Mouse (Mus musculus) forebrain, embryonic 13.5 days (tissue): Measurements from ENCODE around the gene Atn1. TPM values are rescaled to one million over a fixed set of nuclear protein-coding genes. Genes with fewer than 3 reads are reported as not detected.

ENCODE experiments used
- ATAC-seq: fragments of 200-750 bp; cut with Nextera tagmentation; 2 replicates; pipeline ENCODE4 v1.8.0; 2017
- H3K27ac ChIP-seq: fragments of 300-500 bp; sonication (generic); 2 replicates; pipeline ENCODE4 v1.5.1; 2015; ENCODE audit warnings: inconsistent platforms, mild to moderate bottlenecking, moderate library complexity
- H3K27me3 ChIP-seq: fragments of 300-500 bp; sonication (generic); 2 replicates; pipeline ENCODE4 v1.6.1; 2015; ENCODE audit warnings: mild to moderate bottlenecking, inconsistent platforms
- H3K36me3 ChIP-seq: fragments of 300-500 bp; sonication (generic); 2 replicates; pipeline ENCODE4 v1.6.1; 2015; ENCODE audit warnings: mild to moderate bottlenecking, inconsistent platforms; ENCODE audit not compliant: poor library complexity, severe bottlenecking
- H3K4me1 ChIP-seq: fragments of 300-500 bp; sonication (generic); 2 replicates; pipeline ENCODE4 v1.6.1; 2015; ENCODE audit warnings: inconsistent platforms
- H3K4me2 ChIP-seq: fragments of 300-500 bp; sonication (generic); 2 replicates; pipeline ENCODE4 v1.6.1; 2015; ENCODE audit warnings: inconsistent platforms, mild to moderate bottlenecking, moderate library complexity
- H3K4me3 ChIP-seq: fragments of 300-500 bp; sonication (generic); 2 replicates; pipeline ENCODE4 v1.5.1; 2015; ENCODE audit warnings: mild to moderate bottlenecking, inconsistent platforms
- H3K9ac ChIP-seq: fragments of 300-500 bp; sonication (generic); 2 replicates; pipeline ENCODE4 v1.6.1; 2015; ENCODE audit warnings: mild to moderate bottlenecking, inconsistent platforms
- H3K9me3 ChIP-seq: fragments of 300-500 bp; sonication (generic); replicated peaks from 2 replicates; pipeline ENCODE4 v1.6.1; 2016; ENCODE audit warnings: inconsistent platforms
- WGBS: fragments of 180-500 bp; shearing (Covaris S2); methylation state at CpG from one replicate; pipeline ENCODE4 v1.1.7; 2015; 5-methylcytosine and 5-hydroxymethylcytosine counted together
- polyA plus RNA-seq: library from polyadenylated mRNA; unstranded; fragments of >200 nt; fragmentation: Nextera tagmentation; extraction: Ambion mirVana; gene quantifications from 2 replicates; pipeline ENCODE4 v1.2.1, GENCODE M21; 2015

The Atn1 gene
- polyA plus RNA-seq, 1 experiment from 2014 or later: 17.7 TPM

DNA sequence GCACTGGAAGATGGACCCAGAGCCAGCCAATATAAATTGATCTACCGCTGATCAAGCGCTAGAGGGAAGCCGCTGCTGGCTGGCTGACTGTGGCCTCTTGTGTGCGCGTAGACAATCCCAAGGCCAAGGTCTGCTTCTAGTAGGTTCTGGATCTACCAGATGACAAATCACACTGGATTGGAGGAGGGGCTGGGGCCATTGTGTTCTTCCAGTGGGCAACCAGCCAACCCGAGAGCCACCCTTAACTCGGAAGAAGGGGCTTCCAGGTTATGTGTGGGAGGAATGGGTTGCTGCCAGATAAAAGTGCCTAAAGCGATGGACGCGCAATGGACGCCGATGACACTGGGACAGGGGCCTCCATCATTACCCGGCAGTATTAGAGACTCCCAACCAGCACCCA, 38.4 kb downstream of the Atn1 start:
- H3K4me2 ChIP-seq: no peak overlapping the region
- peaks cover 43% of the 10 kb centered on the region for H3K36me3 ChIP-seq
- no peaks in the 10 kb centered on the region for H3K27me3 ChIP-seq
- no peak overlapping the region for H3K4me3 ChIP-seq
- peaks cover 11% of the 10 kb centered on the region for H3K4me1 ChIP-seq
- H3K9ac ChIP-seq: no peak overlapping the region
- no peak overlapping the region for H3K27ac ChIP-seq
- WGBS: 81% methylated on average over 13 of the region's 13 CpGs
- ATAC-seq: no peak
- H3K9me3 ChIP-seq: no peaks in the 10 kb centered on the region

DNA sequence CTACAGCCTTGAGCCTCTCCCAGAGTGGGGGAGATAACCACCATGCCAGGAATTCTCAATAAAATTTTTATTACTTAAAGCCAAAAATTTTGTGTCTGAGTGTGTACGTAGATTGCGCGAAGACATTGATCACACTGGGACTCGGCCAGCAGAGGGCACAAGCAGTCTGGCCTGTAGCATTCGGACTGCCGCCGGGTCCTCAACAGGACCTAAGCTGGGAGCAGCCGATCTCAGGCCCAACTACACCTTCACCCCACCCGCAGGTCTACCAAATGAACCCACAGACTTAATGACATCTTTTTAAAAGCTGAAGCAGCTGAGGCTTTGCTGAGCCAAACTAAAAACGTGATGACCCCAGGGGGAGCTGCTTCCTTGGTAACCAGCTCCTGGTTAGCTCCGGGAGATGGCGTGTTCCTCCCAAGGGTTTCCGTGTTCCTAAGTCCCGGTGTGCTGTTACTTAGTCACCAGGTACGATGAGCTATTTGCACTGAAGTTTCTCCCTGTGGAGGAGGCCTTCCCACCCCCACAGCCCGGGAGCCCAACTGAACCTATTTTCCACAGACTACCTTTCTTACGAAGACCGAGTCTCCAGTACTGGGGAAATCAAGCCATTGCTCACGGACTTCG, 39.3 kb downstream of the Atn1 start:
- Histone ChIP-seq H3K9ac (no peak overlapping the region), H3K4me3 (no peak overlapping the region), H3K4me2 (no peak overlapping the region), H3K27ac (no peak overlapping the region), H3K9me3 (no peaks in the 10 kb centered on the region), H3K27me3 (no peaks in the 10 kb centered on the region), H3K4me1 (peaks cover 15% of the 10 kb centered on the region), H3K36me3 (peaks cover 43% of the 10 kb centered on the region)
- 66% methylated on average over 20 of the region's 20 CpGs for WGBS
- ATAC-seq: no peak

DNA sequence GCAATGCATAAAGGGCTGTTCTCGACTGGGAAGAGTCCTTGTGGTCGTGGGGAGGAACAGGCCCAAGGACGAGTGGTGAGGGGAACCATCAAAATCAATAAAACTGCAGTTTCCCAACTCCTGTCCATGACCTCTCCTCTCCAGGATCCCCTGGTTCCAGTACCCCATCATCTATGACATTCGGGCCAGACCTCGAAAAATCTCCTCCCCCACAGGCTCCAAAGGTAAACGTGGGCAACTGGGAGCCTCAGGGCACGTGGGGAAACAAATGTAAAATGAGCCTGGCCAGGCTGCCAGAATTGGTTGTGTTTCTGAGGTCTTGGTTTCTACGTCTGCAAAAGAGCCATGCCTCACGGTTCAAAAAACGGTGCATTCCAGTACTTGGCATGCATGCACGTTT, 43.4 kb downstream of the Atn1 start:
- Histone ChIP-seq H3K4me2 (peak overlapping the region; percentile 99), H3K27ac (peak overlapping the region; percentile 61; the same call in 1 of the 2 replicates), H3K4me1 (peaks cover 37% of the 10 kb centered on the region), H3K27me3 (no peaks in the 10 kb centered on the region), H3K36me3 (peaks cover 56% of the 10 kb centered on the region), H3K9ac (peak overlapping the region; percentile 94), H3K9me3 (no peaks in the 10 kb centered on the region), H3K4me3 (peak overlapping the region; percentile 98)
- 22% methylated on average over 11 of the region's 11 CpGs for WGBS
- ATAC-seq: no peak

DNA sequence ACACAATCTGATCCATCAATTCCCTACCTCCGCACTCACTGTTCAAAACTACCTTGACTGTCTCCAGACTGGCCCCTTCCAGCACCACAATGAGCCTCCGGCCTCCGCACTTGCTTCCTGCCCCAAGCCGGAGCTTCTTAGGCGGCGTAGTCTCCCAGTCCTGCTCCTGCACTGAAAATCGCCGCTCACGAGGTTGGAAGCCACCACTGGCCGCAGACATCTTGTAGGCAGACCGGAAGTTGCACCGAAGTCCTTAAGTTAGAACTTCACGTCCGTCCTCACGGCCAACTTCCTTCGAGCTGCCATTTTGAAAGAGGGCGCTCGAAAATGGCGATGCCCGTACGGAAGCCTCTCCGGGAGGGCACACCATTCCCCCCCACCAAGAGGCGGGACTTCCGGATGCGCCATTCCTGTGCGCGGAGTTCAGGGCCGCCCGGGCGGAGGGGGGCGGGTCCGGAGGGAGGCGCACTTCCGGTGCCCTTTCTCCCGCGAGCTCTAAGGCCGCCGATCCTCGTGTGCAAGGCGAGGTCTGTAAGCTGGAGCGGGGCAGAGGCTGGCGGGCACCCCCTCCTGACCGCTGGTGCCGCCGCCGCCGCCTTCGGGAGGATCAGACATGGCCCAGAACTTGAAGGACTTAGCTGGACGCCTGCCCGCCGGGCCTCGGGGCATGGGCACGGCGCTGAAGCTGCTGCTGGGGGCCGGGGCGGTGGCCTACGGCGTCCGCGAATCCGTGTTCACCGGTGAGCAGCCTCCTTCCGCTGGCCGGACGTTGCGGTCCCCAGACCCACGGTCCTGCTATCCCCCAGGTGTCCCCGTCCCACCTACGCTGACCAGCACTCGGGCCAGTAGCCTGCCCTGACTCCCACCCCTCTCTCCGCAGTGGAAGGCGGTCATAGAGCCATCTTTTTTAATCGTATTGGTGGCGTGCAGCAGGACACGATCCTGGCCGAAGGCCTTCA, 44.2 kb downstream of the Atn1 start, which contains the start of the genes Emg1 and Phb2:
Emg1 (minus strand) TSS at position 355 of the 959 bp plus-strand sequence.
Phb2 (plus strand) TSS at position 513 of the 959 bp plus-strand sequence.
- Histone ChIP-seq H3K27ac (peak within 1 kb of the TSS; percentile 78), H3K27me3 (no peaks in the 10 kb centered on the region), H3K4me2 (peak within 1 kb of the TSS; percentile 99), H3K9me3 (no peaks in the 10 kb centered on the region), H3K4me3 (peak within 1 kb of the TSS; percentile 98), H3K9ac (peak within 1 kb of the TSS; percentile 94), H3K36me3 (peaks cover 56% of the 10 kb centered on the region), H3K4me1 (peaks cover 37% of the 10 kb centered on the region)
- ATAC-seq: peak; percentile 97
- WGBS: under 1% methylated on average over 75 of the region's 76 CpGs

DNA sequence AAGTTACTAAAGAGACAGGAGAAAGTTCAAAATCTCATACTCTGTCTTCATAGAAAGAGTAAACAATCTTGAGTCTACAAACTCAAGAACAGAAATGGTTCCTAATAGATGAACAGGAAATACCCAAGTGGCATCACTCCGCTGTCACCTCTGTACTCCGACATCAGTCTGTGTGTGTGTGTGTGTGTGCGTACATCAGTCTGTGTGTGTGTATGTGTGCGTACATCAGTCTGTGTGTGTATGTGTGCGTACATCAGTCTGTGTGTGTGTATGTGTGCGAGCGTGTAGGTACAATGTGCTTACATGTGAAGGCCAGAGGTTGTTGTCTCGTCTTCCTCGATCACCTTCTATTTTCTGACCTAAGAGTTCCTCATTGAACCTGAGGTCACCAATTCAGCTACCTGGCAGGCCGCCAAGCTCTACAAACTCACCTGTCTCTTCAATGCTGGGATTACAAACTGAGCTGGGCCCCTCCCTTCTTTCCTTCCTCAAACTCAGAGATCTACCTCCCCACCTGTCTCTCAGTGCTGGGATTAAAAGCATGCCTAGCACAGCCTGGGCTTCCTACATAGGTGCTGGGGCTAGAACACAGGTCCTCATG, 47.9 kb downstream of the Atn1 start:
- no peak overlapping the region for H3K27ac ChIP-seq
- no peaks in the 10 kb centered on the region for H3K27me3 ChIP-seq
- no peak overlapping the region for H3K9ac ChIP-seq
- no peak overlapping the region for H3K4me2 ChIP-seq
- WGBS: 94% methylated on average over 10 of the region's 10 CpGs
- H3K9me3 ChIP-seq: no peaks in the 10 kb centered on the region
- peaks cover 31% of the 10 kb centered on the region for H3K4me1 ChIP-seq
- ATAC-seq: no peak
- peaks cover 51% of the 10 kb centered on the region for H3K36me3 ChIP-seq
- no peak overlapping the region for H3K4me3 ChIP-seq

DNA sequence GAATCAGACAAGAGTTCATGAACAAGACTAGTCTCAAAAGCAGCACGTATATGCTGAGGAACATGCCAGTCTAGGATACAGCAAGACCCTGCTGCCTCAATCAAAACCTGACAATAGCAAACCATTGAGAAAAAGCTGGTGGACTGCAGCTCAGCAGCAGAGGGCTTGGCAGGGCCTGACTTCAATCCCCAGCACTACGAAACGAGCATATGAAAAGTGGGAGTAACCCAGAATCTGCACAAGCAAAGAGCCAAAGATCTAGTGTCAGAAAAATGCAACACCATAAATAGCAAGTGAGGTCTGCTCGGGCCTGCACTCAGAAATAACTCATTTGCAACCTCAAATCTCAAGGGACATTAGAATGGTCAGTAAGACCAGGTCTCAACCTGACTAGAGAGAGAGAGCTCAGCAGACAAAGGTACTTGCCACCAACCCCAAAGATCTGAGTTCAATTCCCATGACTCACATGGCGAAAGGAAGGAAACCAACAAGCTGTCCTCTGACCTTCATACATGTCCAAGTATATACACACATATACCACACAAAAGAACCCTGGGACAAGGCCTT, 50.2 kb downstream of the Atn1 start:
- no peak for ATAC-seq
- peaks cover 73% of the 10 kb centered on the region for H3K36me3 ChIP-seq
- H3K9me3 ChIP-seq: no peaks in the 10 kb centered on the region
- no peaks in the 10 kb centered on the region for H3K27me3 ChIP-seq
- 90% methylated on average over 5 of the region's 5 CpGs for WGBS
- H3K9ac ChIP-seq: no peak overlapping the region
- no peak overlapping the region for H3K27ac ChIP-seq
- H3K4me1 ChIP-seq: peaks cover 21% of the 10 kb centered on the region
- no peak overlapping the region for H3K4me3 ChIP-seq
- no peak overlapping the region for H3K4me2 ChIP-seq

DNA sequence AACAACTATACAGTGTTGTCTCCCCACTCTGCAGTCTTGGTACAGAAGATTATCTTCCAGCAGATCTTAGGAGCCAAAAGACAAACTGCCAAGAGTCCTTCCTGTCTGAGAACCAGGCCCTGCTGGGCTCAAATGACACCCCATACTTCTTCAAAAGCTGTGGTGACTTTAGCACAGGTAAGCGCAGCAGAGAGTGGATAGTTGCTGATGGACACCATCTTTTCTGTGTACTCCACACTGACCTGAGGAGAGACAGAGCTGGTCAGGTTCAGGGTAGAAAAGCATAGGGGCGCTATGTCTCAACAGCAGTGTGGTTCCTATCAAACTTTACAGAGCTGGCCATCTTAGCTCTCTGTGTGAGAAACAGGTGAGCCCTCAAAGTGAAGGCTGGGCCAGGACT, 51.9 kb downstream of the Atn1 start:
- H3K4me3 ChIP-seq: no peak overlapping the region
- H3K36me3 ChIP-seq: peaks cover 88% of the 10 kb centered on the region
- 98% methylated on average over 2 of the region's 2 CpGs for WGBS

DNA sequence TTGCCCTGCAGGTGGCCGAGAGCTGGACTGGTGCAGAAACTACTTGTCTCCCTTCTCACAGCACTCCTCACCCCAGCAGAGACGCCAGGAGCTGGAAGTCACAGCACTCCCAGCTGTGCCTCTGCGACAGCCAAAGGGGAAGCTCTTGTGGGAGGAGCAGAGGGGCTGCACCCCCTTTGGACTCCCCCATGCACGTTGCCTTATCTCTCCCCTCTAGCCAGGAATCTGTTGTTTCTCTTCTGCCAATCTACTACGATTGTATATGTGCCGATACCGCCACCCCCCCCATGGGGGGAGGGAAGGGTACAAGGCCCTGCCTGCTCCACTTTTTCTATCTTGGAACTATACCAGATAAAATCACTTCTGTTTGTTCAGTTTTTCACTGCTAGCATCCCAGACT, 52.5 kb downstream of the Atn1 start:
- Histone ChIP-seq H3K27me3 (no peaks in the 10 kb centered on the region), H3K4me1 (no peaks in the 10 kb centered on the region), H3K36me3 (peaks cover 88% of the 10 kb centered on the region), H3K4me2 (no peak overlapping the region), H3K4me3 (no peak overlapping the region), H3K27ac (no peak overlapping the region), H3K9me3 (no peaks in the 10 kb centered on the region), H3K9ac (no peak overlapping the region)
- ATAC-seq: no peak
- WGBS: 84% methylated on average over 7 of the region's 7 CpGs

More for the DNA sequence above, 51.9 kb downstream of the Atn1 start:
- H3K4me1 ChIP-seq: peaks cover 4% of the 10 kb centered on the region
- no peak for ATAC-seq
- no peak overlapping the region for H3K9ac ChIP-seq
- H3K27ac ChIP-seq: no peak overlapping the region
- no peak overlapping the region for H3K4me2 ChIP-seq
- no peaks in the 10 kb centered on the region for H3K27me3 ChIP-seq
- H3K9me3 ChIP-seq: no peaks in the 10 kb centered on the region

DNA sequence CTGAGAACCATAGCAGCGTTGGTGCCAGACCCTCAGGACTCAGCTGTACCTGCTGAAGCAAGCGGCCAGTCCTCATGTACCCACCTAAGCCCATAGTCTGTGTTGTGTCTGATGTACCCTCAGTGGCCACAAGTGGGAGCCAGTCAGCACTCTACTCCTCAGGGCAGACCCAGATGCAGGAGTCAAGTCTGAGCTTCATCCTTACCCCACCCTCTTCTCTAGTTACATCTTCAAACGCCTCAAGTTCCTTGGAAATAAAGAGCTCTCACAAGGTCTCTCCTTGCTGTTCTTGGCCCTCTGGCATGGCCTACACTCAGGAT, 53.6 kb downstream of the Atn1 start:
- H3K36me3 ChIP-seq: peaks cover 81% of the 10 kb centered on the region
- 50% methylated on average over 3 of the region's 3 CpGs for WGBS

DNA sequence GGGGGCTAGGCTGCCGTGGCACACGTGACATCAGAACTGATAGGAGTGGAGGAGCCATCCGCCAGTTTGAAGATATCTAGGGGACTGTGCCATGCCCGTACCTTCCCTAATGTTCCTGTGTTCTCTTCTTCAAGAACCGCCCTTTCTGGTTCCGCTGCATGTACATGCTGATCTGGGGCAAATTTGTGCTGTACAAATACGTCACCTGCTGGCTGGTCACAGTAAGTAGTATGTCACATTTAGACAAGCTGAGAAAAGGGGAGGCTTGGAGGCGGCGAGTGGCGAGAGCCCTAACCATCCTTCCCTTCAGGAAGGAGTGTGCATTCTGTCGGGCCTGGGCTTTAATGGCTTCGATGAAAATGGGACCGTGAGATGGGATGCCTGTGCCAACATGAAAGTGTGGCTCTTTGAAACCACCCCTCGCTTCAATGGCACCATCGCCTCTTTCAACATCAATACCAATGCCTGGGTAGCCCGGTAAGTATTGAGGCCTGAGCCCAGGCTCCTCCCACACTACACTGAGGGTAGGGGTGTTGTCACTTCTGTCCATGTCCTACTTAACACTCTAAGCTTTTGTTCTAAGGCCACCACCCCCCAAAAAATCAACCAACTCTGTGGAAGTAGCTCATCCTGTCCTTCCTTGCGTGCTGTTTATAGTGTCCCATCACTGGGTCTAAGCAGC, 54.1 kb downstream of the Atn1 start:
- H3K9ac ChIP-seq: no peak overlapping the region
- 95% methylated on average over 17 of the region's 17 CpGs for WGBS
- no peak overlapping the region for H3K27ac ChIP-seq
- no peak overlapping the region for H3K4me3 ChIP-seq
- no peak overlapping the region for H3K4me2 ChIP-seq
- peaks cover 76% of the 10 kb centered on the region for H3K36me3 ChIP-seq
- ATAC-seq: peak; percentile 34; the same call in 1 of the 2 replicates
- H3K9me3 ChIP-seq: no peaks in the 10 kb centered on the region
- no peaks in the 10 kb centered on the region for H3K27me3 ChIP-seq
- H3K4me1 ChIP-seq: no peaks in the 10 kb centered on the region

More for the DNA sequence above, 53.6 kb downstream of the Atn1 start:
- no peak overlapping the region for H3K4me3 ChIP-seq
- no peaks in the 10 kb centered on the region for H3K27me3 ChIP-seq
- H3K4me2 ChIP-seq: no peak overlapping the region
- no peaks in the 10 kb centered on the region for H3K4me1 ChIP-seq
- no peaks in the 10 kb centered on the region for H3K9me3 ChIP-seq
- ATAC-seq: peak; percentile 77
- no peak overlapping the region for H3K9ac ChIP-seq
- H3K27ac ChIP-seq: no peak overlapping the region

DNA sequence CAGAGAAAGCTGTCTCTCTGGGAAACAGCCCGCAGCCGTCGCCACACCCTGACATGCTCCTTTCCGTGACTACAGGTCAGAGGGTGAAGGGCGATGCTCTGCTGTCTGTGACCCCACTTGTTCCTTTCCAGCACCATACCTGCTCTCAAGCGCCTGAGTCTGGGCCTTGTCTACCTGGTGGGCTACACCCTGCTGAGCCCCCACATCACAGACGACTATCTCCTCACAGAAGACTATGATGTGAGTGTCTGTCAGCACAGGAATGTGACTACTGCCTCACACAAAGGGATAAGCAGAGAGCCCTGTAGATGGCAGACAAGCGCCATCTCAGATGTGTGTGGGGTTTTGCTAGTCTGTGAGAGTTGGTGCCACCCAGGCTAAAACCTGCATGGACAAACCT, 55.0 kb downstream of the Atn1 start:
- ATAC-seq: 0 out of 2 replicates have a peak, but pooled peaks have one; percentile 34
- 74% methylated on average over 8 of the region's 8 CpGs for WGBS

More for the DNA sequence above, 55.0 kb downstream of the Atn1 start:
- no peaks in the 10 kb centered on the region for H3K9me3 ChIP-seq
- no peaks in the 10 kb centered on the region for H3K4me1 ChIP-seq
- H3K27ac ChIP-seq: no peak overlapping the region
- no peaks in the 10 kb centered on the region for H3K27me3 ChIP-seq
- H3K4me3 ChIP-seq: no peak overlapping the region
- peaks cover 76% of the 10 kb centered on the region for H3K36me3 ChIP-seq
- H3K9ac ChIP-seq: no peak overlapping the region
- no peak overlapping the region for H3K4me2 ChIP-seq
